Mouse (Mus musculus) heart, adult 9 months (tissue): Measurements from ENCODE around the gene Msl2.
A peak's percentile ranks its signal among the peaks of the same experiment; 100 is the strongest.

Experiments
- DNase-seq, 2 experiments: peaks; one replicate each; pipeline ENCODE4 v3.0.0; 2022; ENCODE audit warnings: low spot score in 2 of 2

Msl2 gene

DNA sequence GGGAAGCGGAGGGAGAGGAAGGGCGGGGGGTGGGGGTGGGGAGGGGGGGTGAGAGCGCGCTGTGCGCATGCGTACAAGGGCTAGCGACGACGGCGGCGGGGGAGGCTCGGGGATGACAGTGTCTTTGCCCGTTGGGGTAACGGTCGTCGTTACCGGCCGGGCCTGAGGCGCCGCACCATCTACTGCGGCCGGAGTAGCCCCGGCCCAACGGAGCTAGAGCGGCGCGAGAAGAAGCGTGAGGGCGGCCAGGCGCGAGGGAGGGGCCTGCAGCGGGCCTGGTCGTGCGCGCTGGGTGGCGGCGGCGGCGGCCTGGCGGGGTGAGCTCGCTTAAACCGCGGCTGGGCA, at the start of gene Msl2:
Gene Msl2 (plus strand): TSS at position 115 of the 345 bp plus-strand sequence.
- no peak for DNase-seq

DNA sequence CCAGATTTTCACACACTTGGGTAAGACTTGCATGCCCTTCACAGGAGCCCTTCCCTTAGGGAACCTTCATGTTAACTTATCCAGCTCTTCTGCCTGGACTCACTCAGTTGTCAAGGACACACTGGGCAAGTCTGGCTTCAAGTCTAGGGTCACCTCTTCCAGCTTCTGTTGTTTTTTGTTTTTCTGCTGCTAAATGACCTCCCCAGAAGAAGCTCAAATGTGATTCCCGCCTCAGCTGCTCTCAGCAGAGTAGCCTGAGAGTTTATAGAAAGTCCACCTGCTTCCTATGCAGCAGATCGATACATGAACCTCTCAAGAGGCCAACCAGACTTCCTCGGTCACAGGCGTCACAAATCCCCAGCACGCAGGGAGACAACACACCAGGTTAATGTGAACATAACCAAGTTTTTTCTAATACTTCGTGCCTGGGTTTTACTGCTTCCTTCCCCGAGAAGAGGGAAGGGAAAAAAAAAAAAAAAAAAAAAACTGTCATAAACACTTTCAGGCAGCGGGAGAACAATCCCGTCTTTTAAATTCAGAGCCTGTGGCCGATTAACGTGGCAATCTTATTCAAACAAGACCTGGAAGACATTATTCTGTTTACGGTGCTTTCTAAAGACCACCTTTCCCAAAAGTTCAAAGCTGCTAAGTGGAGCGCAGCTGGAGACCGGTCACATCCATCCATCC, 40.0 kb upstream of the Msl2 start:
- no peak for DNase-seq

DNA sequence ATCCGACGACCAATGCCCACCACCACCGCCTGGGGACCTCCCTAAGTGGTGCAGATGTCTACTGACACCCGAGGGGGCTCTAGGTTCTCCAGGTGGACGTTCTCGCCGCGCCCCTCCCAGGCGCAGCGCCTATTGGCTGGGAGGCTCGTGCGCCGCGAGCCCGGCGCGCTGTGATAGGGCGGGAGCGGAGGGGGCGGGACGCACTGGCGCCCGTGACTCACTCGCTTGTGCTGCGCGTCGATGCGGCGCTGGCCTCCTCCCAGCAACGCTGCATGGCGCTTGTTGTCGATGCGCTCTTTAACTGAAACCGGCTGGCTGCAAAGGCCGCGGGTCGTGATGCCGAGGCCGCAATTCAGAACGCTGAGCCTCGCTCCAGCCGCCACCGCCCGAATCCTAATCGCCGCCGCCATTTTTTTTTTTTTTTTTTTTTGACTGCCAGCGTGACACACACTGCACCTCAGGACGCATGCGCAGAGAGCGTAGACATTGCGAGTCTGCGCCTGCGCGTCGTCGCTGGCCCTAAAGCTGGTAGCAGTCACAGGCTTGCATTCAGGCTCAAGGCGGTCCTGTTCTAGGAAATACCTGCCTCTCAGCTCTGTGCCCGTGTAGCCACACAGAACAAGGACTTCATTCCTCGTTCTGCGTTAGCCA, 39.3 kb upstream of the Msl2 start, which contains the start of gene Pccb:
Gene Pccb (minus strand): TSS at position 451 of the 651 bp plus-strand sequence.
- DNase-seq, result peak; percentile 94 to 96

DNA sequence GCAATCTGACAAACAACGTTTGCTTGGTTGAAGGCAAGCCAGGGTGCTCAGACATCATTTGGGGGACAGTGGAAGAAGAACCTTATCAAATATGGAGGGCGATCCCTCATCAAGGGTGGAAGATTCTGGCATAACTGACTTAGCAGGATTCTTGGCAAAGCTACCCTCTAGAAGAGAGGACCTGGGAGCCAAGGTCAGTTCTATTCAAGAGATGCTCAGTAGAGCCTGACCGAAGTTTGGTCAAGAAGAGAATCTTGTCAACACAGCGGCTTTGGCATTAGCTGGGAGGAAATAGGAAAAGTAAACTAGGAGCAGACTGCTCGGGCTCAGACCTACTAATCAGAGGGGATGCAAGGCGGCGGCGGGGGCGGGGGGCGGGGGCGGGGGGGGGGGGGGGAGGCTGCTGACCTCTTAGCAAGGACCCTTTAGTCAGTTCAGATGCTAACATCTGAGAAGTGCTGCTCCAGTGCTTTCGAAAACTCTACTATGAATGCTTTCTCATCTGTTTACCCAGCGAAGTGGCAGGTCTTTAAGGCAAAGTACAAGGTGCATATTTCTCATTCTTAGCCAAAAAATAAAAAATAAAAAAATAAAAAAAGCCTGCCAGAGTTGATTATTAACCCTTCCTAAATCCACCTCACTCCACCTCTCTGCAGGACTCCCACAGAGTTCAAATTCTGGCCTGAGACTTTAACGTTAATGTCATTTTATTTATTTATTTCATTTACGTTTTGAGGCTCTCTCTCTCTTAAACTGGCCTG, 37.9 kb upstream of the Msl2 start:
- no peak for DNase-seq

DNA sequence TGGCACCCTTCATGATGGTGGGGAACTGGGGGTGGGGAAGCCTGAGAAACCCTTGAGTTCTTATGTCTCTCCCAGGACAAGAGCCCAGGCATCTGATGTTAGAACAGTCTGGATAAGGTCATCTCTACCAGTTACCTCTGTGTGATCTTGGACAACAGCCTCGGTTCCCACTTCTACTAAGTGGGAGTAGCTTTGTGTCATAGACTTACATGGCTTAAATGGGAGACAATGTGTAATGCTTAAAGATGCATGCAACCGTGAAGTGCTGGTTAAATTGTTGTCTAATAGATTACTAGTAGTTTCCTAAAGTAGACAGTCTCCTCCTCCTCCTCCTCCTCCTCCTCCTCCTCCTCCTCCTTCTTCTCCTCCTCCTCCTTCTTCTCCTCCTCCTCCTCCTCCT, 37.0 kb upstream of the Msl2 start:
- DNase-seq, result no peak

DNA sequence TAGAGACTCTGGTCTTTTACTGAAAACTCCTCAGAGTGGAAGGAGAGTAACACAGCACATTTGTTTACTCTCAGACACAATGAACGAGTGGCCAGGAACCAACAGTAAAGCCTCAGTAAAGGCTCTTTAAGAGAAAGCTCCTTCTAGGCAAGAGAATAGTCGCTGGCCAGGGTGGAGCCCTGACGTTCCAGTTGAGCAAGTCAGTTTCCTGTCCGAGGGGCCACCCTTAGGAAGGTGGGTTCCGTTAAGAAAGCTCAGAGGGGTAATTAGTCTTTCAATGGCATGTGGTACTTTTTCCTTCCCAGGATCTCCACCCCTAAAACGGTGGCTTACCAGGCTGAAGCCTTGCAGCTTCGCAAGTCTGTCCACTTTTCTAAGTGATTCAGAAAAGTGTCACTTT, 36.5 kb upstream of the Msl2 start:
- peak; percentile 9 to 33 for DNase-seq

DNA sequence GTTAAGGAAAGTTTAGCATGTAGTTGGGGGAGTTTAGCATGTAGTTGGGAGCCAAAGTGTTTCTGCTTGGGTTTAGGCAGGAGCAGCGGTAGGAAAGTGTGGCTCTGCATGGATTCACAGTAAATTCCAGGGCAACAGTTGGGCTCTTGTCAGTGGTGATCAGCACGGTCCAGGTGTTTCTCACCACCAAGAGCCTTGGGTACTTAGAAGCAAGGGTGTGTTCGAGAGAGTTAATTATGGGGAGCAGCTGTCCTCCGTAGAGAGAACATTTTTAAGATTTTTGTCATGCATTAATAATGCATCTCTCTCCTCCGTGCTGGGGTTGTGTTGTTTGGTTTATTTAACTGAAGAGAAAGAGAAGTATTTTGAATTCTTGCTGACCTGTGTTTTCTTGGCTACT, 35.3 kb upstream of the Msl2 start:
- DNase-seq, result no peak

DNA sequence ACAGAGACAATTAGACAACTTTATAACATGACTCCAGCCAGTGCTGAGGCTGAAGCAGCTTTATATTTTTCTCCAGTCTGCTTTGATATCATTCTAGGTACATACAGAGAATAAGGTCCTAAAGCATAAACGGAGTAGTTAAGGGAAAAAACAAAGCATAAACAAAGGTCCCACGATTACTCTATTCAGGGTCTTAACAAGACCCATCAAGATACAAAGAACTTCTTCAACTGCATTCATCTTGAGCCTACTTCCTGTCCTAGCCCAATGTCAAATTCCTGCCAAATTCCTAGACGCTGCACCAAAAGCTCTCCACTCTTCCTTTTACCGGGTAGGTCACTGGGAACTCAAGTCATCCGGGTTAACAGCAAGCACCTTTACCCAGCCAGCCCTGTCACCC, 32.4 kb upstream of the Msl2 start:
- no peak for DNase-seq

DNA sequence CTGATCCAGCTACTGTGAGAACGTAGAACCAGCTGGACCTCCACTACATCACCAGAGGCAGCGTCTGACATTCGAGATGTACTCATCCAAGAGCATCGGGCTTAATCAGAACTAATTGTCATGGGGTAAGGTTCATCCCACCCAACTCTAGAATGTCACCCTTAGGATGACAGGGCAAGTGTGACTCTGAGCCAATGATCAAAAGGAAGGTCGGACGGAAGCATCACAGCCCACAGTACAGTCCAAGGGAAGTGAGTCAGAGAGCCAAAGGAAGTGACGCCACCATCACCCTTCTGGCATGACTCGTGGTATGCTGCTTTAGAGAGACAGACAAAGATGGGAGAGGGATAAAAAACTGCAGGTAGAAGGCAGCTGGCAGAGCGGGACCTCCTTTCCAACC, 31.7 kb upstream of the Msl2 start:
- DNase-seq, result no peak

DNA sequence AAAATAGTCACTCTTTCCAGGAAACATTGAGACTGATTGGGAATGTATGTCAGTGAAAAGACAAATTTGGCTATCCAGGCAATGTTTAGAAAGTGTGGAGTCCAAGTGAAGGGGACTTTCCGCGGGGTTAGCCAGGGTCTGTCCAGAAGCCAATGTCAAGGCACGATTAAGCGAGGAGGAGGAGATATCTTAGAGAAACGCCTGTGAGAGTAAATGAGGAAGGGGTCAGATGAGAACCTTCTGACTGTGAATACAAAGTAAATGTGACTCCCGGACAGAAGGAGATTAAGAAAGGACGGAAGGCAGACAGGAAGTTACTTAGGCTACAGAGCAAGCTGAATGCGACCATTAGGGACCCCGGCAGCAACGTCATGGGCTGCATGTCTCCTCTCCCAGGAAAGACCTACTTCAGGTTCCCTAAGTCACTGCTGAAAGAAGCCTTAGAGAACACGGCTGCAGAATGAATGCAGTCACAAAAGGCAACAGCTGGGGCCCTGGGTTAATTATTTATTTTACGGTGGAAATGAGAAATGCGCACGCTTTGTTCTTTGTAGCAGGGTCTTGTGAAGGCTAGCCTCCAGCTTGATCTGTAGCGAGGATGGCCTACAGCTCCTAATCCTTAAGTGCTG, 28.1 kb upstream of the Msl2 start:
- no peak for DNase-seq

DNA sequence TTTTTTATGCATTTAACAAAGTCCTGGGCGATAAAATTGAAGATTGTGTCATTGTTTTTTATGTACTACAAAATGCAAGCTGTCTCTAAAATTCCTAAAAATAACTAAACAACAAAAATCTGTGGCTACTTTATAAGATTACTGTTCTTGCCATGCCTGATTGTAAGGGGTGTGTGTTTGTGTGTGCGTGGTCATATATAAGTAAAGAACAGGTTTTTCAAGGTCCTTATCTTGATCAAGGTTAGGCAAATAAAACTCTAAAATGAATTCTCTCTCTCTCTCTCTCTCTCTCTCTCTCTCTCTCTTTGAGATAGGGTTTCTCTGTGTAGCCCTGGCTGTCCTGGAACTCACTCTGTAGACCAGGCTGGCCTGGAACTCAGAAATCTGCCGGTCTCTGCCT, 21.9 kb upstream of the Msl2 start:
- no peak for DNase-seq

DNA sequence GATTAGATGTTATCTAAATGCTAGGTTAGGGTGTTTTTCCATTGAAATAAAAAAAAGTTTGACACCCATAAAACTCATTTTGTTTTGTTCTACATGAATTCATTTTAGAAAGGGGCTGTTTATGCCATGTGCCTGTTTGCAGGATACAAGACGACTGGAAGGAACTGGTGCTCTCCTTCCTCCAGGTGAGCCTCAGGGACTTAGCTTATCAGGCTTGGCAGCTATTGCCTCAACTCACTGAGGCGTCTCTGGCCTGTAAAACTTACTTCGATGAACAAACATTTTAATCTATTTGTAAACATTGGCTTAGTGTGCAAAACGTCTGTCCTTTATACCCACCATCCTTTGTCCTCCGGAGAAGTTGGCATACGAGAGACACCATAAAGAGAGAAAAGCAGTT, 21.2 kb upstream of the Msl2 start:
- DNase-seq, result no peak

DNA sequence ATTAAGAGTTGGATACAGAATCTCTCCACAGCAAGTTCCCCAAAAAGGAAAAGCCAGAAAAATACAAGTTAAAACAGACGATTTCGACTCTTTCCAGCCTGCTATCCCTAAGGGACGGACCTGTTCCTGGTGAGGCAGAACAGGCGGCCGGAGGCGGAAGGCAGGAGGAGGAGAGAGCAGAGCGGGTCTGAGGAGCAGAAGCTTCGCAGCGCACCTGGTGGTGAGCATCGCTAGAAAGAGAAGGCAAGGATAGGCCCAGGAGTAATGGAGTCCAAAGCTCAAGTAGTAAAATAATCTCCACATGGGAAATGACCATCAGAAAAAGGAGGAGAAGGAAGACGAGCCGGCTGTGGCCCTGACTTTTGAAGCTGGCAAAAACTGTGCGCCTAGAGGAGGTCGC, 20.6 kb upstream of the Msl2 start:
- no peak for DNase-seq

DNA sequence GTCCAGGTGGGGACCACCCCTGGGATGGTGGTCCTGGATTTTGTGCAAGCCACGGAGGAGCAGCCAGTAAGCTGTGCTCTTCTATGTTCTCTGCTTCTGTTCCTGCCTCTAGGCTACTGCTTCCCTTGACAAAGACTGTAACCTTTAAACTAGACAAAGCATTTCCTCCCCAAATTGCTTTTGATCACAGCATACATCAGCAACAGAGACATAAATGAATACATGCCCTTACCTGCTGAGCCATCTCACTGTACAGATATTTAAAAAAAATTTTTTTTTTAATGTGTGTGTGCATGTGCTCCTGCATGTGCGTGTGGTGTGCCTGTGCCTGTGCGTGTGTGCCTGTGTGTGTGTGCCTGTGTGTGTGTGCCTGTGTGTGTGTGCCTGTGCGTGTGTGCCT, 16.7 kb upstream of the Msl2 start:
- no peak for DNase-seq

DNA sequence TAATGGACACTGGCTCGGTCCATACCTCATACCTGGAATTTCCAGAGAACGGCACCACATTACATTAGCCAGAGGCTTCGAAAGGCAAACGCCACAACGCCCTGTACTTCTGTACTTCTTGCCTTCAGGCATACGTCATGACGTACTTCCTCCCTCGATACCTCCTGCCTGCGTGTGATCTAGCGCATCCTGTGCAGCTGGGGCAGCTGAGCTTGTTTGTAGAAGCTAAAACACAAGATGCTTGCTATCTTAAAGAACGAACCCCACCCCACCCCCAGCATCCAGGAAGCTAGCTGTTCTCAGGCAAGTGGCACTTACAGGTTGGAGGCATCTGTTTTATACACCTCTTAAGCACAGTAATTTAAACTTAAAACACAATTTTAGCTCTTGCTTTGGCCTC, 12.9 kb upstream of the Msl2 start:
- no peak for DNase-seq

DNA sequence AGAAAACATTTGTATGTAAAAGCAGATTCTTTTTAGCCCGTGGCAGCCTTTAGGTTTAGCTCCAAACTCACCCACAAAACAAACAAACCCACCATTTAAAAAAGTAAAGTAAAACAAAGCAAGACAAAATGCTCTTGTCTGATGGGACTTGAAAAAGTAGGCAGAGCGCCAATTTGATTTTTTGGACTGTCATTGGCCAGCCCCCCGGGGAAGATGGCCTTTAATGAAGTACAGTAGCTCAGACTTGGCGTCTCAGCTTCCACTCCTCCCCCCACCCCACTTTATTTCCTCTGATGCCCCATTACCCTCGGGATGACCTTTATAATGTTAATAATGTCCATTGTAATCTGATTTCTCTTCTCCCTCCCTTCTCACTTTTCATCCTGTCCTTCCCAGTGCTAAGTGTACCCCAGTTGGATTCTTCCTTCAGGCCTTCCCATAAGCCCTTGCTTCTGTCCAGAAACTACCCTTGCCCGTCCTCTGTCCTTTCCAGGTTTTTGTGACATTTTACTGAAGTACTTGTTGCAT, 11.6 kb upstream of the Msl2 start:
- no peak for DNase-seq

DNA sequence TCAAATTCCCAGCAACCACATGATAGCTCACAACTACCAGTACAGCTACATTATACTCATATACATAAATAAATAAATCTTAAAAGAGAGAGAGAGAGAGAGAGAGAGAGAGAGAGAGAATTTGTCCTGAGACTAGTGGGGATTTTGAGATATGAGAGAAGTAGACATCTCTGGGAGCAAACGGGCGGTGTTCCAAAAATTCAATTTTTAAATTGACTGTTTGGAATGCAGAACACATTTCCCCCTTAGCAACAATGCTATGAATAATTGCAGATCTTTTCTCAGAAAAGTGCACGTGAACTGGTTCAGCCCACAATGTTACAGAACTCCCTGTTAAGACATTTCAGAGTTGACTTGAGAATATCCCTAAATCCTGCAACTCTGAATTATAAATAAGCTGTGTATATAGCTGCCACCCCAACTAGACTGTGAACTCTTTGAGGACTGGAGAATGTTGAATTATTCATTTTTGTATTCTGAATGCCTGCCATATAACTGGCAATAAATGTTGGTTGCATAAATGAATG, 8.8 kb upstream of the Msl2 start:
- DNase-seq, result no peak

DNA sequence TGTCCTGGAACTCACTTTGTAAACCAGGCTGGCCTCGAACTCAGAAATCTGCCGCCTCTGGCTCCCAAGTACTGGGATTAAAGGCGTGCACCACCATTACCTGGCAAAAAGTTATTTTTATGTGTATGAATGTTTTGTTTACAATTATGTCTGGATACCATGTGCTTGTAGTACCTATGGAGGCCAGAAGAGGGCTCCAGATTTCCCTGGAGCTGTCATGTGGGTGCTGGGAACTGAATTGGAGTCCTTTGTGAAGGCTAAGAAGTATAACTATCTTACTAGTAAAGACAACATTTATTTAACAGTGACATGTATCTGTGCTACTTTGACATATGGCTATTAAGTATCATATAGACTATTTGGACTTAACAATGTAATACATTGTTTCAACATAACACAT, 4.1 kb upstream of the Msl2 start:
- no peak for DNase-seq

DNA sequence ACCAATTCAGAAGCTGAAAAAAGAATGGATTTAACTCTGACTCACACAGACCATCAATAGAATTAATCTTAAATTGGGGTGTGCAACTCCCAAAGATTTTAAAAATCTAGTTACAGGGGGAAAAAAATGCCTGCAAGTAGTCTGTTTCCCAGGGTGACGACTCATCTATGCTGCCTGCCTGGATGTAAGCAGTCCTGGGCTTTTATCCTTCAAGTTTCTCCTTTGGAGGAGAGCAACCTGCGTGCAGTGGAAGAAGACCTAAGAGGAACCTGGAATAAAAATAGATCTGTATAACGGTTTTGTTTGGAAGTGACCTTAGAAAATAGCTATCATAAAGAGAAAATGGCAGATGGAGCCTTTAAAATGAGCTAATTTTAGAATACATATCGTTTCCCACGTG, 1.4 kb upstream of the Msl2 start:
- DNase-seq, result no peak

DNA sequence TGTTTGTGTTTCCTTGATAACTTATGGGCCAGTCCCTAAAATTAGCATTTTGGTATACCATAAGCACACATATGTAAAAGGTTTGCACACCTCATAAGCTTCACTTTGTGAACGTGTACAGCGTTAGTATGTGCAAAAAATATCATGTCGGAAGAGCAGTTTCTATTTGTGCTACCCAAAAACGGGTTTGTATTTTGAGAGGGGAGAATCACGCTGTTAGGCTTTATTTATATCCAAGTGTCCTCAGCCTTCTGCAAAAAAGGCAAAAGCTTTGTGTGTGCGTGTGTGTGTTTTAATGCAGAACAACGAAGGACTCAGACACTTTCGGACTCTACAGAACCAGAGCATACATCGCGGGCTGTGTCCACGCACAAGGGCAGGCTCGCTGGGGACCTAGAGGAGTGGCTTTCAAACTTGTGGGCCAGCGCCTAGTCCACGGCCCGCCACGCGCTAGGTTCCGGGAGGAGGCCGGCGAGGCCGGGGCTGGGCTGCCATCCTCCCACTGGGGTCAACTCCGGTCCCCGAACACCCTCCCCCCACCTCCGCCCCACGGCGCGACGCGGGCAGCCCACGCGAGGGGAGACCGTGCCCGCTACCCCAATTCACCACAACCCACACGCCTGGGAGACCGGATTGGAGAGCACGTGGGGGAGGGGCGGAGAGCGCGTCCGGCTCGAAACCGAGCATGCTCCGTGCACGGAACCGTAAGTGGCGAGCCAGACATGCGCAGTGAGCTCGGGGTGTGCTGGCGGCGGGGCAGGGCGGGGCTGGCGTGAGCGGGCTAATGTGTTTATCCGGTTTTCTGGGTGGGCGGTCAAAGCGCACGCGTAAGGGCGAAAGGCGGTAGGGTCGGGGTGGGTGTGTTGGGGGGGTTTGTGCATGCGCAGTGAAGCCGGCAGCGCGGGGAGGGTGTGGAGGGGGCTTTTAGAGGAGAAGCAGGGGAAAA, 587 bp upstream of the Msl2 start:
- DNase-seq, result peak; percentile 99
